ENCODE assay signal across 8 mouse cellular contexts in genomic region chr8:120404609-120405036, GRCm38 (mm10).
A peak's percentile ranks its signal among the peaks of the same experiment; 100 is the strongest.
DNase-seq lines count a peak whose midpoint lies in the region; ATAC-seq and TF ChIP-seq lines count a peak whose summit lies in the region.

No protein-coding gene starts in this region.

- no peak for ATAC-seq in kidney, embryonic 14.5 days (ENCODE audit: low FRiP score, low TSS enrichment)

- no peaks in the 10 kb centered on the region for H3K36me3 ChIP-seq in kidney, adult 2 months (ENCODE audit: control insufficient read depth, insufficient read depth, low read length)
- no peaks in the 10 kb centered on the region for H3K36me3 ChIP-seq in kidney, embryonic 14.5 days (ENCODE audit: control insufficient read depth, insufficient read depth, low read length)
- H3K36me3 ChIP-seq in hindbrain, embryonic 10.5 days = no peaks in the 10 kb centered on the region
- no peaks in the 10 kb centered on the region for H3K36me3 ChIP-seq in splenic B cell, adult 2 months (ENCODE audit: control insufficient read depth, insufficient read depth, low read length, poor library complexity, severe bottlenecking)

- no peak overlapping the region for H3K27ac ChIP-seq in kidney, adult 2 months (ENCODE audit: insufficient read depth, low read depth, low read length)
- no peak overlapping the region for H3K27ac ChIP-seq in kidney, embryonic 14.5 days (ENCODE audit: low read depth, low read length)
- peak overlapping the region; percentile 76 for H3K27ac ChIP-seq in hindbrain, embryonic 10.5 days

- 62% methylated on average over 7 of the region's 7 CpGs for WGBS in kidney, adult 2 months
- 37% methylated on average over 7 of the region's 7 CpGs for WGBS in kidney, embryonic 14.5 days
- 40% methylated on average over 7 of the region's 7 CpGs for WGBS in hindbrain, embryonic 10.5 days

- H3K27me3 ChIP-seq in kidney, adult 2 months (replicated peaks; ENCODE audit: control insufficient read depth, insufficient read depth, low read length) = no peaks in the 10 kb centered on the region
- no peaks in the 10 kb centered on the region for H3K27me3 ChIP-seq in kidney, embryonic 14.5 days (ENCODE audit: control insufficient read depth, insufficient read depth, low read length)
- H3K27me3 ChIP-seq in hindbrain, embryonic 10.5 days (ENCODE audit: insufficient read depth, poor library complexity, severe bottlenecking) = peaks cover 63% of the 10 kb centered on the region
- no peaks in the 10 kb centered on the region for H3K27me3 ChIP-seq in splenic B cell, adult 2 months (ENCODE audit: control insufficient read depth, insufficient read depth, low read length, poor library complexity, severe bottlenecking)

- H3K4me3 ChIP-seq in kidney, adult 2 months (ENCODE audit: insufficient read depth, low read depth, low read length) = no peak overlapping the region
- H3K4me3 ChIP-seq in kidney, embryonic 14.5 days (ENCODE audit: low read length) = no peak overlapping the region
- H3K4me3 ChIP-seq in hindbrain, embryonic 10.5 days = no peak overlapping the region

- peak; percentile 69 for TF ChIP-seq CTCF in kidney, adult 2 months (conservative IDR thresholded peaks at IDR 0.05; ENCODE audit: insufficient read depth, insufficient read length, low read depth, low read length)

- no peaks in the 10 kb centered on the region for H3K9me3 ChIP-seq in kidney, embryonic 14.5 days (ENCODE audit: control insufficient read depth, low read length)
- H3K9me3 ChIP-seq in hindbrain, embryonic 10.5 days = no peaks in the 10 kb centered on the region

- TF ChIP-seq POLR2A in kidney, adult 2 months (IDR thresholded peaks at IDR 0.05; ENCODE audit: low read depth, low read length) = no peak

- no peaks in the 10 kb centered on the region for H3K4me1 ChIP-seq in kidney, adult 2 months (ENCODE audit: control insufficient read depth, insufficient read depth, low read length)
- peaks cover 24% of the 10 kb centered on the region for H3K4me1 ChIP-seq in kidney, embryonic 14.5 days (ENCODE audit: control insufficient read depth, insufficient read depth, low read length)
- H3K4me1 ChIP-seq in hindbrain, embryonic 10.5 days (replicated peaks) = peaks cover 85% of the 10 kb centered on the region

- no peak overlapping the region for H3K4me2 ChIP-seq in kidney, embryonic 14.5 days (replicated peaks; ENCODE audit: low read depth, low read length)

- peak; percentile 52 for DNase-seq in kidney, adult 2 months
- peak; percentile 66 for DNase-seq in MN1 (ENCODE audit: low spot score)
- peak; percentile 73 for DNase-seq in embryo, embryonic 11 days
- peak; percentile 72 for DNase-seq in hindbrain, embryonic 10.5 days (ENCODE audit: low spot score)
- peak; percentile 76 for DNase-seq in lung, postnatal 10 days
- DNase-seq in splenic B cell, adult 2 months (ENCODE audit: low read depth, low spot score) = peak; percentile 75
- DNase-seq in urinary bladder, adult 2 months (ENCODE audit: low spot score) = no peak

- no peak overlapping the region for H3K9ac ChIP-seq in kidney, embryonic 14.5 days (ENCODE audit: low read depth, low read length)
